Mouse (Mus musculus) activated CD4-positive, CD25-positive, alpha-beta regulatory T cell (primary cell): ENCODE results near the gene Lama1. TPM values are rescaled to one million over a fixed set of nuclear protein-coding genes. Genes with fewer than 3 reads are reported as not detected.

Experiments
- polyA plus RNA-seq, 2 experiments: library from polyadenylated mRNA; unstranded; fragments of 100-300 nt; shearing (Covaris generic); gene quantifications; one replicate each; pipeline ENCODE4 v1.2.1; 2017

The Lama1 gene
- polyA plus RNA-seq = under 1 TPM in 1 of 2 experiments, not detected in 1; 0.06 TPM

DNA sequence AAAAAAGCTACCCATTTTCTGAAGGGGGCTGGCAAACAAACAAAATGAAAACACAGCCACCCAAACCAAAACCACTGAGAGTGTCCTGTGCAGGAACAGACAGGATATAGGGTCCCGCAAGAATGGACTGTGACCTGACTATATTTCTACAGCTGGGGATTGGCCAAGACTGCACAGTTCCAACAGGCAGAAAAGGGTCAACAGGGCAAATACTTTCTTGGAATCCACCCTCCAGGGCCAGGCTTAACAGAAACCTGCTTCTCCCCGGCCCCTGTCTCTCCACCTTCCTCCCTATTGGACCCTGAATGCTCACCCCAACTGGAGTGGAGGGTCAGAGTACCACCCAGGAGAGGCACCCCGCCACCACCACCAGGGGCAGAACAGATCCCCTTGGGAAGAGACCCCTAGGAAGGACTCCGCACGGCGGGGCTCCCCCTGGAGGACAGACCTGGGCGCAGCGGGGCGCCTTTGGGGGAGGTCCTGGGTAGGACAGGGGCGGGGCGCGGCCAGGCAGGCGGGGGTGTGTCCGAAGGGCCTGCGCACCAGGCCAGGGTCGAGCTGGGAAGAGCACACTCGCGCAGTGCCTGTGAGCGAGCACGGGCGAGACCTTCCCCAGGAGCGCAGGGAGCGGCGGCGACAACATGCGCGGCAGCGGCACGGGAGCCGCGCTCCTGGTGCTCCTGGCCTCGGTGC is at the start of gene Lama1:
TSS of gene Lama1 (plus strand) at position 566 of the 693 bp plus-strand sequence.

Other genes with a start within 250 kb of the Lama1 start
- gene Lrrc30, start 64.5 kb upstream of the Lama1 start, polyA plus RNA-seq = under 1 TPM in 1 of 2 experiments, not detected in 1; 0.26 TPM